Mouse (Mus musculus): Measurements from ENCODE around the gene Akap13. TPM values are rescaled to one million over a fixed set of nuclear protein-coding genes. Genes with fewer than 3 reads are reported as not detected.
A peak's percentile ranks its signal among the peaks of the same experiment; 100 is the strongest.

Gene Akap13
- total and polyA plus RNA-seq, 3 experiments = 11.4 to 32.5 (median 27.7) TPM

DNA sequence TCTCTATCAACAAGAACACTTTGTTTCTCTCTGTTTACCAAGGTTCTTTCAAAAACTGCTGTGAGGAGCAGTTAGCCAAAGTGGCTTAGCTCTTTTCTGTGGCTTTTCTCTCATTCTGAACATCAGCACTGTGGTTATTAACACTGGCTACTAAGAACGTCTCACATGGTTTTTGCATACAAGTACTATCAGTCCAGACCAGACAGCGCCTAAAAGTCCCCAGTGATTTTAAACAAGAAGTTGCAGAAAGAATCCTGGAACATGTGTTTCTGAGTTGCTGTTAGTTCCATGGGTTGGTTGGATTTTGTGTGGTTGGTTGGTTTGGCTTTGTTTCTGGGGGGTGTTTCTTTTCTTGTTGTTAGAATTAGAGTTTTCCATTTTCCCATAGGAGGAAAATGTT lies 257.5 kb downstream of the Akap13 start:
- peaks cover 23 to 67% of the 10 kb centered on the region in 2 experiments for H3K36me3 ChIP-seq (replicated peaks in 1 of 2; ENCODE audit: control insufficient read depth in 1 of 2, insufficient read depth in 1 of 2, low read length in 1 of 2)
- dilution Hi-C loops (cut with MboI; ENCODE audit: extremely low pct_ligation_motif_present, extremely low pct_unique_long_range_greater_than_20kb, low sequenced_read_pairs) (no loop called here), in situ Hi-C loops (cut with MboI; ENCODE audit: low pct_ligation_motif_present, low pct_unique_long_range_greater_than_20kb, low sequenced_read_pairs) (loop anchor here (25.0 kb wide), 1 partner anchor 326 kb away; no protein-coding TSS in a partner anchor)
- DNase-seq (ENCODE audit: extremely low read depth) = peak; percentile 62
- H3K79me2 ChIP-seq (replicated peaks; ENCODE audit: control insufficient read depth, extremely low read depth, insufficient read depth, poor library complexity, severe bottlenecking) = peaks cover 5% of the 10 kb centered on the region; the same call in 1 of the 2 replicates
- H3K4me2 ChIP-seq (ENCODE audit: insufficient read depth, low read depth, poor library complexity, severe bottlenecking) = peak overlapping the region; percentile 29; the same call in 1 of the 2 replicates
- H3K9ac ChIP-seq (ENCODE audit: insufficient read depth, low read depth) = no peak overlapping the region
- peaks cover 11 to 81% of the 10 kb centered on the region in 2 experiments for H3K4me1 ChIP-seq (ENCODE audit: control insufficient read depth in 1 of 2, insufficient read depth in 2 of 2)
- H3K27me3 ChIP-seq (replicated peaks) = no peaks in the 10 kb centered on the region
- H3K27ac ChIP-seq (ENCODE audit: insufficient read depth, low read depth) = no peak overlapping the region
- no peak for TF ChIP-seq ZC3H11A (IDR thresholded peaks at IDR 0.05; ENCODE audit: low read depth, low read length)
- no peak for TF ChIP-seq MYC (IDR thresholded peaks at IDR 0.05; ENCODE audit: low read depth, low read length)
- no peak for TF ChIP-seq ZNF384 (IDR thresholded peaks at IDR 0.05; ENCODE audit: low read depth, low read length)
- TF ChIP-seq JUND (conservative IDR thresholded peaks at IDR 0.05; ENCODE audit: low read depth, low read length) = no peak
- TF ChIP-seq GABPA (IDR thresholded peaks at IDR 0.05; ENCODE audit: insufficient replicate concordance, low read depth, low read length) = no peak
- TF ChIP-seq EP300 (IDR thresholded peaks at IDR 0.05; ENCODE audit: low read length) = no peak
- no peak for TF ChIP-seq POLR2A (IDR thresholded peaks at IDR 0.05; ENCODE audit: low read depth, low read length)
- TF ChIP-seq JUN (IDR thresholded peaks at IDR 0.05; ENCODE audit: insufficient read depth, low read depth, low read length) = no peak
- no peak for TF ChIP-seq MXI1 (IDR thresholded peaks at IDR 0.05; ENCODE audit: low read depth, low read length)
- TF ChIP-seq SMC3 (IDR thresholded peaks at IDR 0.05; ENCODE audit: low read depth, low read length) = no peak
- no peak for TF ChIP-seq UBTF (IDR thresholded peaks at IDR 0.05; ENCODE audit: low read depth, low read length)
- no peak for TF ChIP-seq ETS1 (conservative IDR thresholded peaks at IDR 0.05; ENCODE audit: low read depth, low read length)
- no peak for TF ChIP-seq CHD2 (IDR thresholded peaks at IDR 0.05; ENCODE audit: low read length)
- no peak for TF ChIP-seq PAX5 (IDR thresholded peaks at IDR 0.05; ENCODE audit: low read length)
- H3K9me3 ChIP-seq (replicated peaks; ENCODE audit: low read length) = no peaks in the 10 kb centered on the region
- H3K4me3 ChIP-seq (replicated peaks in 1 of 3; ENCODE audit: low read depth in 2 of 3, low read length in 2 of 3, poor library complexity in 1 of 3) = no peak overlapping the region

DNA sequence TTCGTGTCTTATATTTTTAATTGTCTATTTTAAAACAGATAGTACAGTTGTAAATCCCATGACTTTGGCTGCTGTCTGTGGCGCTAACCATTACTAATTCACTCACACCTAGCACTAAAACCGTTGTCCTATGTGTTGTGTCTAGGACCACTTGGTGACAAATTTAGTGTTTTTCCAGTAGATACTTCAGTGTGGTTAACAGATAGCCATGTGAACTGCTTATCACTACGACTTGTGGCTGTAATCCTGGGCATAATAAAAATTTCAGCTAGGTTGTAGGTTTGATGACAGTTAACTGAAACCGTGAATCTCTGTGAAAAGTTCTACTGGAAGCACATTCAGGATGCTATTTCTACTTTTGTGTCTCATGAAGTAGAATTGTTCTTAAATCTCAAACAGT lies 258.6 kb downstream of the Akap13 start:
- dilution Hi-C loops (cut with MboI; ENCODE audit: extremely low pct_ligation_motif_present, extremely low pct_unique_long_range_greater_than_20kb, low sequenced_read_pairs) = no loop called here
- Histone ChIP-seq H3K9me3 (replicated peaks; ENCODE audit: low read length) (no peaks in the 10 kb centered on the region), H3K79me2 (replicated peaks; ENCODE audit: control insufficient read depth, extremely low read depth, insufficient read depth, poor library complexity, severe bottlenecking) (peaks cover 5% of the 10 kb centered on the region; the same call in 1 of the 2 replicates), H3K4me3 (replicated peaks in 1 of 3; ENCODE audit: low read depth in 2 of 3, low read length in 2 of 3, poor library complexity in 1 of 3) (no peak overlapping the region), H3K27ac (ENCODE audit: insufficient read depth, low read depth) (no peak overlapping the region), H3K4me1 (ENCODE audit: control insufficient read depth in 1 of 2, insufficient read depth in 2 of 2) (peaks cover 11 to 72% of the 10 kb centered on the region in 2 experiments), H3K4me2 (ENCODE audit: insufficient read depth, low read depth, poor library complexity, severe bottlenecking) (no peak overlapping the region), H3K9ac (ENCODE audit: insufficient read depth, low read depth) (no peak overlapping the region), H3K36me3 (replicated peaks in 1 of 2; ENCODE audit: control insufficient read depth in 1 of 2, insufficient read depth in 1 of 2, low read length in 1 of 2) (peaks cover 28 to 69% of the 10 kb centered on the region in 2 experiments), H3K27me3 (replicated peaks) (no peaks in the 10 kb centered on the region)
- no peak for TF ChIP-seq POLR2A (IDR thresholded peaks at IDR 0.05; ENCODE audit: low read depth, low read length)
- TF ChIP-seq HCFC1 (IDR thresholded peaks at IDR 0.05; ENCODE audit: low read depth, low read length) = no peak
- no peak for TF ChIP-seq ELF1 (IDR thresholded peaks at IDR 0.05; ENCODE audit: low read depth, low read length)
- no peak for TF ChIP-seq JUND (conservative IDR thresholded peaks at IDR 0.05; ENCODE audit: low read depth, low read length)
- TF ChIP-seq ZMIZ1 (IDR thresholded peaks at IDR 0.05; ENCODE audit: low read depth, low read length) = no peak
- no peak for TF ChIP-seq ZNF384 (IDR thresholded peaks at IDR 0.05; ENCODE audit: low read depth, low read length)
- TF ChIP-seq MAX (IDR thresholded peaks at IDR 0.05; ENCODE audit: low read length) = no peak
- TF ChIP-seq NELFE (IDR thresholded peaks at IDR 0.05; ENCODE audit: low read depth, low read length) = no peak
- in situ Hi-C loops (cut with MboI; ENCODE audit: low pct_ligation_motif_present, low pct_unique_long_range_greater_than_20kb, low sequenced_read_pairs) = loop anchor here (25.0 kb wide), 1 partner anchor 327 kb away; no protein-coding TSS in a partner anchor
- DNase-seq (ENCODE audit: extremely low read depth) = no peak
